Mouse (Mus musculus): ENCODE results near the gene Slc13a3.

DNA sequence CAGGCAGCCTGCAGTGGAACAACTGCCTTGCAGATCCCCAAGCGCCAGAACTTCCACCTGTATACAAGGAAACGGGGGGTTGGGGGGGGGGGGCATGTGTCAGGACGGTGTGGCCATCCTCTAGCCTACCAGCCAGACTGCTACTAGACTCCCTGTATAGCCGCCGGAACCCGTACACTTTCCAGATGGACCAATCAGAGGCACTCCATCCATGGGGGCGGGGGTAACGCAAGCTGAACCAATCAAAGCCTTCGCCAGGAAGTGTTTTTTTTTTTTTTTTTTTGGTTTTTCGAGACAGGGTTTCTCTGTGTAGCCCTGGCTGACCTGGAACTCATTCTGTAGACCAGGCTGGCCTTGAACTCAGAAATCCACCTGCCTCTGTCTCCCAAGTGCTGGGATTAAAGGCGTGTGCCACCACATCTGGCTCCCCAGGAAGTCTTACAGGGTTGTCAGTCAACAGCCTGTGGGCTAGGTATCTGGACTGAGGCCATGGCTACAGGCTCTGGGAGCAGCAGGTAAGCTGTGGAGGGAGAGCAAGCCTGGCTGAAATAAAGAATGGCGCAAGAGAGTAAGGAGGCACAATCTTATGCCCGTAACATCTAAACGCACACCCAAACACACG lies 74.8 kb downstream of the Slc13a3 start:
- TF ChIP-seq EP300 (IDR thresholded peaks at IDR 0.05; ENCODE audit: insufficient read depth, low read depth, low read length) (no peak), POLR2A (IDR thresholded peaks at IDR 0.05; ENCODE audit: insufficient read depth, low read depth, low read length) (no peak)
